Mouse (Mus musculus) C2C12 (cell line): Measurements from ENCODE around the gene Clcnkb. TPM values are rescaled to one million over a fixed set of nuclear protein-coding genes. Genes with fewer than 3 reads are reported as not detected.
A peak's percentile ranks its signal among the peaks of the same experiment; 100 is the strongest.

Experiments used
- H3K27me3 ChIP-seq: one replicate; pipeline ENCODE4 v1.6.1; 2011; ENCODE audit not compliant: control insufficient read depth, insufficient read depth, insufficient read length
- H3K36me3 ChIP-seq: one replicate; pipeline ENCODE4 v1.6.1; 2011; ENCODE audit not compliant: control insufficient read depth, insufficient read depth
- H3K4me3 ChIP-seq: one replicate; pipeline ENCODE4 v1.5.1; 2011; ENCODE audit warnings: mild to moderate bottlenecking, control low read depth; ENCODE audit not compliant: poor library complexity, insufficient read depth, severe bottlenecking
- H3K79me2 ChIP-seq: one replicate; pipeline ENCODE4 v1.6.1; 2011; ENCODE audit not compliant: control insufficient read depth, insufficient read depth
- H3K79me3 ChIP-seq: one replicate; pipeline ENCODE4 v1.6.1; 2011; ENCODE audit warnings: low read depth, control low read depth
- H3ac ChIP-seq: one replicate; pipeline ENCODE3; 2011; ENCODE audit warnings: low read depth; ENCODE audit not compliant: control insufficient read depth, insufficient read length
- CEBPB ChIP-seq: IDR thresholded peaks from one replicate; pipeline ENCODE4 v1.6.1; 2011; ENCODE audit warnings: low read depth, mild to moderate bottlenecking, control low read depth, moderate library complexity
- CTCF ChIP-seq: IDR thresholded peaks from one replicate; pipeline ENCODE4 v1.5.1; 2011; ENCODE audit not compliant: control insufficient read depth, insufficient read depth, insufficient read length
- FOSL1 ChIP-seq: IDR thresholded peaks from one replicate; pipeline ENCODE4 v1.8.0; 2011; ENCODE audit warnings: mild to moderate bottlenecking, low read length; ENCODE audit not compliant: poor library complexity, insufficient read depth, severe bottlenecking
- MAX ChIP-seq: IDR thresholded peaks from one replicate; pipeline ENCODE4 v1.6.1; 2011; ENCODE audit warnings: mild to moderate bottlenecking, control low read depth
- MYOD1 ChIP-seq: IDR thresholded peaks from one replicate; pipeline ENCODE4 v1.6.1; 2011; ENCODE audit warnings: low read depth; ENCODE audit not compliant: control insufficient read depth, insufficient read length
- MYOG ChIP-seq: IDR thresholded peaks from one replicate; pipeline ENCODE4 v1.6.1; 2011; ENCODE audit not compliant: control insufficient read depth, insufficient read length; ENCODE audit errors: extremely low read depth
- USF1 ChIP-seq: IDR thresholded peaks from one replicate; pipeline ENCODE4 v1.6.1; 2011; ENCODE audit warnings: low read depth, mild to moderate bottlenecking, control low read depth, moderate library complexity
- polyA plus RNA-seq: library from polyadenylated mRNA; unstranded; fragments of >200 nt; fragmentation: generic; extraction: Trizol; gene quantifications from one replicate; pipeline ENCODE4 v1.2.1, GENCODE M21; 2012; ENCODE audit warnings: missing spikeins

Gene Clcnkb
- polyA plus RNA-seq, 1 experiment = not detected

DNA sequence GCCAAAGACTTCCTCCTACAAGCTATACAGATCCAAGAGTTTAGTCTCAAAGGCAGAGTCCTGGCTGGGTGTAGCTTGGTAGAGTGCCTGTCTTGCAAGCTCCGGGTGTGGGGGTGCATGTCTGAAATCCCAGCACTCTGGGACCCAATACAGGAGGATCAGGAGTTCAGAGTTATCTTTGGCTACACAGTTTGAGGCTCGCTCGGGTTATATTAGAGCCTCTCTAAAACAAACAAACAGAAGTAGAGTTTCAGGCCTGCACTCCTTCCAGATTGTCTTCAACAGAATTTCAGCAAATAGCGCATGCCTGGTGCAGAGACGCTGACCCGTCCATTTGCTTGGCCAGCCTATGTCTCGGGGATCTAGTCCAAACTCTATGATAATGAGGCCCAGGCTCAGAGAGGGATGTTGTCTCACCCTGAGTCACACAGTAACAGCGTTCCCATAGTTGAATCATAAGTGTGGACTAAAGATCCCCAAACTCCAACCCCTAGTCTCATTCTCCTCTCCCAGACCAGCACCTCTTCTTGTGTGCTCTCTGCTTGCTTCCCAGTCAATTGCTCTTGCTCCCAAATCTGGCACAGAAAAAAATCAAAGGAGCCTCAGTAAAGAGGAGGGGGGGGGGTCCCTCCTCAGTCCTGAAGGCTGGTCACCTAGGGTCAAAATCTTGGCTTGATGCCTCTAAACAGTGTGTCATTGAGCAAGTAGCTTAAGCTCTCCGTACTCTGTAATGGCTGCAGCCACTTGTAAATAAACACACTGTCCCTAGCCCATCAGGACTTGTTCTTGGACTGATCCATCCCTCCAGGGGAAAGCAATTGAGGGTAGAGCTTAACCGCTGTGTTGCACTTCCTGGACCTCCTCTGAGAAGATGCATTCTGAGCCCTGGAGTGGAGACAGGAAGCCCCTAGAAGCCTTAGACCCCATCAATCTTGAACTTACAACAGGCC is 11.3 kb upstream of the Clcnkb start:
- Histone ChIP-seq H3K79me2 (no peaks in the 10 kb centered on the region), H3ac (no peak overlapping the region), H3K79me3 (no peaks in the 10 kb centered on the region), H3K36me3 (no peaks in the 10 kb centered on the region), H3K27me3 (no peaks in the 10 kb centered on the region), H3K4me3 (no peak overlapping the region)
- TF ChIP-seq MYOD1 (no peak), MYOG (no peak)

- Histone ChIP-seq H3K79me3 (no peaks in the 10 kb centered on the region), H3K79me2 (no peaks in the 10 kb centered on the region), H3K36me3 (no peaks in the 10 kb centered on the region), H3ac (peak overlapping the region; percentile 63), H3K4me3 (peak overlapping the region; percentile 26), H3K27me3 (no peaks in the 10 kb centered on the region)
- no peak for TF ChIP-seq USF1
- TF ChIP-seq CTCF = no peak
- no peak for TF ChIP-seq MAX
- peak; percentile 8 for TF ChIP-seq FOSL1
- no peak for TF ChIP-seq MYOG
These were observed 10.0 kb upstream of the Clcnkb start for GRCm38 (mm10) chr4:141425484-141426479.

DNA sequence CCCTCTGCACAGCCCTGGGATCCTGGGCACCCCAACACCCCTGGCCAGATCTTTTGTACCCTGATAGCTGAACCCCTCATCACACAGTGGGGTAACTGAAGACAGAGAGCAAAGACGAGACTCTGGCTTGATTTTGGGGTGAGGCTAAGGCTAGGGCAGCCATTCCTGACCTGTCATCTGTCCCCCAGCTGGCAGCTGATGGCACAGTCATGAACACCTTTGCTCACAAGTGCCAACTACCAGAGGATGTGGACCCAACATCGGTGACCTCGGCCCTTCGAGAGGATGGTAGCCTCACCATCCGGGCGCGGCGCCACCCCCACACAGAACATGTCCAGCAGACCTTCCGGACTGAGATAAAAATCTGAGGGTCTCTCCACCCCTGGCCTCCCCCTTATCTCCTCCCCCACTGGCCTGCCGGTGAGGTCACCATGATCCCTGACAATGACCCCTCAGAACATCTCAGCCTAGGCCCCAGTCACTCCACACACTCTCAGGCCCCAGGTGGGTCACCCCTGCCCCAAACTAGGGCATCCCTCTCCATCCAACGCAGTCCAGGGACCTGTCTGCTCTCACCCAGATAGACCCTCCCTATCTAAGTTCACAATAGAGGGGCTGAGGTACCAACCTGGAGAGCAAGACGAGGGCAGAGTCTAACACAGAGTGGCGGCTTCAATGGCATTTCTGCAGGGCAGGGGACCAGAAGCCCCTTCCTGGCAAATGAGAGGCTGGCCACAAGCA is 8.0 kb upstream of the Clcnkb start:
- Histone ChIP-seq H3K27me3 (no peaks in the 10 kb centered on the region), H3K36me3 (no peaks in the 10 kb centered on the region), H3K4me3 (no peak overlapping the region), H3ac (no peak overlapping the region), H3K79me3 (no peaks in the 10 kb centered on the region), H3K79me2 (no peaks in the 10 kb centered on the region)
- no peak for TF ChIP-seq MYOD1
- no peak for TF ChIP-seq CTCF
- no peak for TF ChIP-seq MAX
- TF ChIP-seq FOSL1 = no peak
- no peak for TF ChIP-seq USF1
- no peak for TF ChIP-seq CEBPB
- TF ChIP-seq MYOG = no peak

- Histone ChIP-seq H3K79me3 (no peaks in the 10 kb centered on the region), H3K79me2 (no peaks in the 10 kb centered on the region), H3K36me3 (no peaks in the 10 kb centered on the region), H3K4me3 (no peak overlapping the region), H3ac (no peak overlapping the region), H3K27me3 (no peaks in the 10 kb centered on the region)
- TF ChIP-seq CTCF = no peak
- peak; percentile 86 for TF ChIP-seq MAX
- peak; percentile 56 for TF ChIP-seq MYOD1
- TF ChIP-seq USF1 = peak; percentile 27
- TF ChIP-seq MYOG = no peak
- peak; percentile 17 for TF ChIP-seq FOSL1
These were observed 7.5 kb upstream of the Clcnkb start for GRCm38 (mm10) chr4:141423288-141423687.

- no peak for TF ChIP-seq MAX
- TF ChIP-seq MYOD1 = no peak
- TF ChIP-seq FOSL1 = no peak
- TF ChIP-seq CEBPB = no peak
- no peak for TF ChIP-seq USF1
- TF ChIP-seq MYOG = no peak
- H3K4me3 ChIP-seq = no peak overlapping the region
- H3K27me3 ChIP-seq = no peaks in the 10 kb centered on the region
- H3ac ChIP-seq = no peak overlapping the region
- H3K79me3 ChIP-seq = no peaks in the 10 kb centered on the region
- H3K36me3 ChIP-seq = no peaks in the 10 kb centered on the region
- no peaks in the 10 kb centered on the region for H3K79me2 ChIP-seq
These were observed 7.0 kb upstream of the Clcnkb start for GRCm38 (mm10) chr4:141422841-141423240.
